Mouse (Mus musculus): ENCODE measurements around the gene Lamc1. TPM values are rescaled to one million over a fixed set of nuclear protein-coding genes. Genes with fewer than 3 reads are reported as not detected.
A peak's percentile ranks its signal among the peaks of the same experiment; 100 is the strongest.

The Lamc1 gene
- polyA plus RNA-seq (2014; fragmentation: Nextera tagmentation; extraction: Ambion mirVana), result 28.1 and 29.2 TPM in 2 replicates

- Histone ChIP-seq H3K4me1 (replicated peaks; ENCODE audit: control insufficient read depth, insufficient read depth, low read length) (peaks cover 23% of the 10 kb centered on the region), H3K27me3 (ENCODE audit: control insufficient read depth, insufficient read depth, low read length) (no peaks in the 10 kb centered on the region), H3K27ac (peak within 1 kb of the TSS; percentile 87), H3K4me2 (replicated peaks) (peak within 1 kb of the TSS; percentile 99), H3K9me3 (ENCODE audit: control insufficient read depth, low read length) (no peaks in the 10 kb centered on the region), H3K36me3 (replicated peaks; ENCODE audit: control insufficient read depth, insufficient read depth) (no peaks in the 10 kb centered on the region), H3K9ac (peak within 1 kb of the TSS; percentile 93), H3K4me3 (replicated peaks; ENCODE audit: low read length) (peak within 1 kb of the TSS; percentile 98)
- WGBS, result under 1% methylated on average over 73 of the region's 85 CpGs
- ATAC-seq (ENCODE audit: low FRiP score) (peak; percentile 91), DNase-seq (ENCODE audit: low spot score) (peak; percentile 77)
These were observed at the start of gene Lamc1 for GRCm38 (mm10) chr1:153332444-153333295. Lamc1 (minus strand) TSS chr1:153332786.

DNA sequence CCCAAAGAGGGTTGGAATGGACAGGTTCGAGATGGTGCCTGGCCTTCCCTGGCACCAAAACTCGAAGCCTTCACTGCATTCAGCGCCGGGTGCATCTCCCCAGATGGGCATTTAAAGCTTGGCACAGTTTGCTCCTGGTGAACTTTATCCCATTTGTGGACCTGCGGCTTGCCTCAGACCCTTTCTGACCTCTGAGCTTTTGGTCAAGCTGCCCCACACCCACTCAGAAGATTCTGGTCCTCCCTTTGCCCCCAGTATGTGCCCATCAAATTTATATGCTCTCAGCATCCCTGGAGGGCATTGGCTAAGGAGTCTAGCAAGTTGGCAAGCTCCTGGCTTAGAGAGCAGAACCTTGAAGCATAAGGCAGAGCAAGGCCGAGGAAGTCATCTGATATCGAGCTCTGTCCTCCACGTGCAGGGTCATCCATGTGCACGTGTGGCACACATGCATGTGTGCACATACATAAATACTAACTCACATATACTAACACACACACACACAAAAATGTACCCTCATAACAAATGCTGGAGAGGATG lies 48.2 kb upstream of the Lamc1 start:
- no peak for DNase-seq (ENCODE audit: low spot score)
- H3K4me1 ChIP-seq (replicated peaks; ENCODE audit: control insufficient read depth, insufficient read depth, low read length), result no peaks in the 10 kb centered on the region
- H3K36me3 ChIP-seq (replicated peaks; ENCODE audit: control insufficient read depth, insufficient read depth), result no peaks in the 10 kb centered on the region
- ATAC-seq (ENCODE audit: low FRiP score), result no peak
- no peak overlapping the region for H3K4me2 ChIP-seq (replicated peaks)
- H3K9me3 ChIP-seq (ENCODE audit: control insufficient read depth, low read length), result no peaks in the 10 kb centered on the region
- no peaks in the 10 kb centered on the region for H3K27me3 ChIP-seq (ENCODE audit: control insufficient read depth, insufficient read depth, low read length)
- no peak overlapping the region for H3K9ac ChIP-seq
- H3K4me3 ChIP-seq (replicated peaks; ENCODE audit: low read length), result no peak overlapping the region
- H3K27ac ChIP-seq, result no peak overlapping the region
- WGBS, result 94% methylated on average over 9 of the region's 9 CpGs

DNA sequence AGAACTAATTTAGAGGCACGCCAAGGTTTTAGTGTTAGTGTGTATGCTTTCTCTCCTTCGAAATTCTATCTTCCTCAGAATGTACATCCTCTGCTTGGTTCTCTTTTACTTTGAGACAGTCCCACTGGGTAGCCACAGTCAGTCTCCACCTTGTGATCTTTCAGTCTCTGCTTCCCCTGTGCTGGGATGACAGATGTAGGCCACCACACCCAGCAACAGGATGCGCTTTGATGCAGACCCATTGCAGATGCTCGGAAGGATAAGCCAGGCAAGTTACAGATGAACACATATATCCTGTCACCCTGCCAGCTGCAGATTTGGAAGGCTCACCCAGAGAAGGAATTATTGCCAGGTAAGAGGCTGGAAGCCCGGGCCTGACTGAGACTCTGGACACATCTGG lies 47.2 kb upstream of the Lamc1 start:
- ATAC-seq (ENCODE audit: low FRiP score) (no peak), DNase-seq (ENCODE audit: low spot score) (no peak)
- Histone ChIP-seq H3K4me3 (replicated peaks; ENCODE audit: low read length) (no peak overlapping the region), H3K9ac (no peak overlapping the region), H3K27ac (no peak overlapping the region), H3K4me1 (replicated peaks; ENCODE audit: control insufficient read depth, insufficient read depth, low read length) (no peaks in the 10 kb centered on the region), H3K4me2 (replicated peaks) (no peak overlapping the region), H3K9me3 (ENCODE audit: control insufficient read depth, low read length) (no peaks in the 10 kb centered on the region), H3K27me3 (ENCODE audit: control insufficient read depth, insufficient read depth, low read length) (no peaks in the 10 kb centered on the region), H3K36me3 (replicated peaks; ENCODE audit: control insufficient read depth, insufficient read depth) (no peaks in the 10 kb centered on the region)
- 90% methylated on average over 5 of the region's 5 CpGs for WGBS

DNA sequence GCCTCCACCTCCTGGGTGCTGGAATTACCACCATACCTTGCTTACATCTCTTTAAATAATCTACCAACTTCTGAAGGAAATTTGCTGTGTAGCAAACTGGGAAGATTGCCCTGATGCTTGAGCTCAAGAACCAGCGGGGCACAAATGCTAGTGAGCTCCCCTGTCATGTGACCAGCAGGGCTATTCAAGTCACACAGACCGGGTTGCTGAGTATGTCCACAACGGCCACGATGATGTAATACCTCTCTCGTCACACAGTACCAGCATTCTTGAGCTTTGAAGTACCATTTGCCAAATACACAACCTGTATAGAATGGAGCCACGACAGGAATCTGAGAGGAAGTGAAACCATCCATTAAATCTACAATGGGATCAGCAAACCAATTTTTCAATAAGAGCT lies 46.0 kb upstream of the Lamc1 start:
- Histone ChIP-seq H3K36me3 (replicated peaks; ENCODE audit: control insufficient read depth, insufficient read depth) (no peaks in the 10 kb centered on the region), H3K4me3 (replicated peaks; ENCODE audit: low read length) (no peak overlapping the region), H3K27me3 (ENCODE audit: control insufficient read depth, insufficient read depth, low read length) (no peaks in the 10 kb centered on the region), H3K9ac (no peak overlapping the region), H3K4me2 (replicated peaks) (no peak overlapping the region), H3K4me1 (replicated peaks; ENCODE audit: control insufficient read depth, insufficient read depth, low read length) (no peaks in the 10 kb centered on the region), H3K9me3 (ENCODE audit: control insufficient read depth, low read length) (no peaks in the 10 kb centered on the region), H3K27ac (no peak overlapping the region)
- ATAC-seq (ENCODE audit: low FRiP score) (no peak), DNase-seq (ENCODE audit: low spot score) (no peak)
- 64% methylated on average over 6 of the region's 6 CpGs for WGBS

DNA sequence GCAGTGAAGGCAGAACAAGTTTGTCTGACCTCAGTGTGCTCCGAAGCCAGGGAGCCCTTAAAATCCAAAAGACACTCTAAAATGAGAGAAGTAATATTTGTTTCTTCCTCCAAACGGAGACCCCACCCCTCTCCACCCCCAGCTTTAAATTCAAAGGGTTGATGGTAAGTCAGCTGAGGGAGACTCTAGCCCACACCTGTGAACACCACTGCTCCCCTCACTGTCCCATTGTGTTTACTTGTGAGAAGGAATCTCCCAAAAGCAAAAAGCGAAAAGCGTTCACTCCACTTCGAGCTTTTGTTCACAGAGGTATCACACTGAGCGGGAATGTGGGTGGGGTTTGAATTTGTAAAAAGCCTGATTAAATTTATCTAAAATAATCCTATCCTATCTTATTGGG lies 43.9 kb upstream of the Lamc1 start:
- H3K4me2 ChIP-seq (replicated peaks), result no peak overlapping the region
- H3K9ac ChIP-seq, result no peak overlapping the region
- H3K9me3 ChIP-seq (ENCODE audit: control insufficient read depth, low read length), result no peaks in the 10 kb centered on the region
- H3K27me3 ChIP-seq (ENCODE audit: control insufficient read depth, insufficient read depth, low read length), result no peaks in the 10 kb centered on the region
- no peaks in the 10 kb centered on the region for H3K36me3 ChIP-seq (replicated peaks; ENCODE audit: control insufficient read depth, insufficient read depth)
- no peak overlapping the region for H3K4me3 ChIP-seq (replicated peaks; ENCODE audit: low read length)
- no peak for ATAC-seq (ENCODE audit: low FRiP score)
- WGBS, result 18% methylated on average over 6 of the region's 6 CpGs
- no peaks in the 10 kb centered on the region for H3K4me1 ChIP-seq (replicated peaks; ENCODE audit: control insufficient read depth, insufficient read depth, low read length)
- no peak overlapping the region for H3K27ac ChIP-seq
- no peak for DNase-seq (ENCODE audit: low spot score)

DNA sequence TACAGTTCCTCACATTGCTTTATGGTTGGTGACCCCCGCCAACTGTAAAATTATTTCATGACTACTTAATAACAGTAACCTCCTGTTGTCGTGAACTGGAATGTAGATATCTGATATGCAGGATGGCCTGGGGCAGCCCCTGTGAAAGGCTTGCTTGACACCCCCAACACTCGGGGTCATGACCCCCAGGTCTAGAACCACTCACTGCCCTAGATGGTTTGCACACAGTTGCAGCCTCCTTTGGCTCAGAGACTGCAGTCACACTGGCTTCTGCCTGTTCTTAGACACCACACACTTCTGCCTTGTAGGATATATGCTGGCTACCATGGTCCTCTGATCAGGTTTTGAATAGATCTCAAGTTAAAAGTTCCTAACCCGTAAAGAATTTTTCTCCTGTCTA lies 41.5 kb upstream of the Lamc1 start:
- H3K27ac ChIP-seq, result no peak overlapping the region
- H3K9ac ChIP-seq, result no peak overlapping the region
- H3K4me2 ChIP-seq (replicated peaks), result no peak overlapping the region
- 86% methylated on average over 4 of the region's 4 CpGs for WGBS
- ATAC-seq (ENCODE audit: low FRiP score) (no peak), DNase-seq (ENCODE audit: low spot score) (no peak)
- no peaks in the 10 kb centered on the region for H3K4me1 ChIP-seq (replicated peaks; ENCODE audit: control insufficient read depth, insufficient read depth, low read length)
- no peaks in the 10 kb centered on the region for H3K9me3 ChIP-seq (ENCODE audit: control insufficient read depth, low read length)
- no peaks in the 10 kb centered on the region for H3K36me3 ChIP-seq (replicated peaks; ENCODE audit: control insufficient read depth, insufficient read depth)
- H3K4me3 ChIP-seq (replicated peaks; ENCODE audit: low read length), result no peak overlapping the region
- no peaks in the 10 kb centered on the region for H3K27me3 ChIP-seq (ENCODE audit: control insufficient read depth, insufficient read depth, low read length)

- WGBS, result 87% methylated on average over 3 of the region's 3 CpGs
- no peaks in the 10 kb centered on the region for H3K36me3 ChIP-seq (replicated peaks; ENCODE audit: control insufficient read depth, insufficient read depth)
- no peaks in the 10 kb centered on the region for H3K27me3 ChIP-seq (ENCODE audit: control insufficient read depth, insufficient read depth, low read length)
- DNase-seq (ENCODE audit: low spot score) (no peak), ATAC-seq (ENCODE audit: low FRiP score) (no peak)
- H3K27ac ChIP-seq, result no peak overlapping the region
- no peak overlapping the region for H3K9ac ChIP-seq
- no peak overlapping the region for H3K4me3 ChIP-seq (replicated peaks; ENCODE audit: low read length)
- H3K4me2 ChIP-seq (replicated peaks), result no peak overlapping the region
- H3K4me1 ChIP-seq (replicated peaks; ENCODE audit: control insufficient read depth, insufficient read depth, low read length), result no peaks in the 10 kb centered on the region
- H3K9me3 ChIP-seq (ENCODE audit: control insufficient read depth, low read length), result no peaks in the 10 kb centered on the region
These were observed 39.3 kb upstream of the Lamc1 start for GRCm38 (mm10) chr1:153371846-153372245.

- Histone ChIP-seq H3K4me2 (replicated peaks) (no peak overlapping the region), H3K27ac (no peak overlapping the region), H3K4me1 (replicated peaks; ENCODE audit: control insufficient read depth, insufficient read depth, low read length) (no peaks in the 10 kb centered on the region), H3K9me3 (ENCODE audit: control insufficient read depth, low read length) (no peaks in the 10 kb centered on the region), H3K36me3 (replicated peaks; ENCODE audit: control insufficient read depth, insufficient read depth) (no peaks in the 10 kb centered on the region), H3K9ac (no peak overlapping the region), H3K4me3 (replicated peaks; ENCODE audit: low read length) (no peak overlapping the region), H3K27me3 (ENCODE audit: control insufficient read depth, insufficient read depth, low read length) (no peaks in the 10 kb centered on the region)
- WGBS, result 87% methylated on average over 6 of the region's 6 CpGs
- ATAC-seq (ENCODE audit: low FRiP score) (no peak), DNase-seq (ENCODE audit: low spot score) (no peak)
These were observed 36.4 kb upstream of the Lamc1 start for GRCm38 (mm10) chr1:153369011-153369410.

- H3K27ac ChIP-seq, result no peak overlapping the region
- no peaks in the 10 kb centered on the region for H3K4me1 ChIP-seq (replicated peaks; ENCODE audit: control insufficient read depth, insufficient read depth, low read length)
- no peaks in the 10 kb centered on the region for H3K27me3 ChIP-seq (ENCODE audit: control insufficient read depth, insufficient read depth, low read length)
- DNase-seq (ENCODE audit: low spot score), result no peak
- no peaks in the 10 kb centered on the region for H3K9me3 ChIP-seq (ENCODE audit: control insufficient read depth, low read length)
- no peak overlapping the region for H3K4me2 ChIP-seq (replicated peaks)
- 66% methylated on average over 5 of the region's 5 CpGs for WGBS
- no peak overlapping the region for H3K4me3 ChIP-seq (replicated peaks; ENCODE audit: low read length)
- no peak overlapping the region for H3K9ac ChIP-seq
- H3K36me3 ChIP-seq (replicated peaks; ENCODE audit: control insufficient read depth, insufficient read depth), result no peaks in the 10 kb centered on the region
- no peak for ATAC-seq (ENCODE audit: low FRiP score)
These were observed 34.5 kb upstream of the Lamc1 start for GRCm38 (mm10) chr1:153367048-153367447.

All from hindbrain, embryonic 14.5 days (tissue).